Mouse (Mus musculus) G1E (cell line): ENCODE measurements at regions not wholly inside any gene's neighbourhood (a gene's known extent, or its start where the extent isn't known, plus 50 kb on each side); places are given as distances from the start of the nearest gene placed in this dataset.

Experiments
- ATAC-seq: 2 replicates; pipeline ENCODE4 v1.8.0; 2016; ENCODE audit warnings: mild to moderate bottlenecking; ENCODE audit not compliant: insufficient number of reproducible peaks, poor library complexity, low FRiP score, severe bottlenecking; ENCODE audit errors: extremely low read depth
- DNase-seq: peaks from one replicate; pipeline ENCODE4 v3.0.0; 2012; ENCODE audit warnings: low spot score
- H3K27me3 ChIP-seq: 2 replicates; pipeline ENCODE4 v1.6.1; 2012; ENCODE audit warnings: mild to moderate bottlenecking, low read length, inconsistent platforms; ENCODE audit not compliant: insufficient read depth
- H3K36me3 ChIP-seq: replicated peaks from 2 replicates; pipeline ENCODE3; 2012; ENCODE audit warnings: mild to moderate bottlenecking, inconsistent platforms
- H3K4me1 ChIP-seq: 2 replicates; pipeline ENCODE4 v1.6.1; 2012; ENCODE audit warnings: low read depth, low read length, inconsistent platforms, mixed read lengths; ENCODE audit not compliant: insufficient read depth
- H3K4me3 ChIP-seq: 2 replicates; pipeline ENCODE4 v1.5.1; 2012; ENCODE audit warnings: low read depth, mild to moderate bottlenecking, inconsistent platforms, low read length, moderate library complexity, mixed read lengths
- H3K9me3 ChIP-seq: replicated peaks from 2 replicates; pipeline ENCODE4 v1.6.1; 2012; ENCODE audit warnings: inconsistent platforms
- CTCF ChIP-seq: IDR thresholded peaks from 2 replicates; pipeline ENCODE4 v1.5.1; 2012; ENCODE audit warnings: low read depth, low read length, inconsistent platforms, mixed read lengths
- GATA1 ChIP-seq: IDR thresholded peaks from 2 replicates; pipeline ENCODE4 v1.6.1; 2012; ENCODE audit warnings: borderline replicate concordance, low read length, inconsistent platforms, mixed read lengths
- GATA2 ChIP-seq: IDR thresholded peaks from 2 replicates; pipeline ENCODE4 v1.6.1; 2012; ENCODE audit warnings: low read depth, low read length, inconsistent platforms, borderline replicate concordance
- POLR2AphosphoS5 ChIP-seq: IDR thresholded peaks from 2 replicates; pipeline ENCODE4 v1.6.1; 2012; ENCODE audit warnings: low read depth, low read length, inconsistent platforms; ENCODE audit not compliant: insufficient replicate concordance
- TAL1 ChIP-seq: conservative IDR thresholded peaks from 2 replicates; pipeline ENCODE4 v1.6.1; 2012; ENCODE audit warnings: low read depth, low read length, inconsistent platforms, mixed read lengths

DNA sequence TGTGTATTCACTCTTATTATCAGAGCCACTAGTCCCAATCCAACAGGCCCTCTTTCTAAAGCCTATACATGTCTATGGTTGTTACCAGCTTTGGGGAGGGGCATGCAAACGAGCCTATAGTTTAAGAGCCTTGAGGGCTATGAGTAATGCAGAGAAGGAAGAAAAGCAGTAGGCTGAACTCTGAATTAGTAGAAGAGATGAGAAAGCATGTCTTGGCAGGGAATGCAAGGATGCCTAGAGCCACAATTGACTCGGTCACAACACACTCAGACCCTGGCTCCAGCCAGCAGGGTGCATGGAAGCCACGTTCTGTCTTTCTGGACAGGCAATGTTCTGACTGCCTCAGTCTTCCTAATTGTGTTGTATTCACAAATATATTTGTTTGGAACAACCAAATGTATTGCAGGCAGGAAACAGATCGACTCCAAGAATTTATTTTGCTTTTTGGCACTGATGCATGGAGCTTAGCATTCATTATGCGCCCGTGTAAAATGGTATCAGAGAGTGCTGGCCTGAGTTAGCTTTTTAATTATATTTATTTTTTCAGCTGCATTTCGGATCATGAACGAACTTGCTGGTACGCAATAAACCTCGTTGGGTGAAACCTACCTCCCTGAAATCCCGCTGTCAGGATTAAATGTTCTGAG lies 110.2 kb downstream of the Rybp start:
- no peaks in the 10 kb centered on the region for H3K27me3 ChIP-seq
- no peaks in the 10 kb centered on the region for H3K4me1 ChIP-seq
- H3K4me3 ChIP-seq, result no peak overlapping the region
- no peak for TF ChIP-seq CTCF
- no peak for TF ChIP-seq GATA1
- no peak for TF ChIP-seq GATA2
- no peak for TF ChIP-seq POLR2AphosphoS5
- TF ChIP-seq TAL1, result no peak
- H3K36me3 ChIP-seq, result no peaks in the 10 kb centered on the region
- ATAC-seq (no peak), DNase-seq (no peak)
- peaks cover 39% of the 10 kb centered on the region for H3K9me3 ChIP-seq

DNA sequence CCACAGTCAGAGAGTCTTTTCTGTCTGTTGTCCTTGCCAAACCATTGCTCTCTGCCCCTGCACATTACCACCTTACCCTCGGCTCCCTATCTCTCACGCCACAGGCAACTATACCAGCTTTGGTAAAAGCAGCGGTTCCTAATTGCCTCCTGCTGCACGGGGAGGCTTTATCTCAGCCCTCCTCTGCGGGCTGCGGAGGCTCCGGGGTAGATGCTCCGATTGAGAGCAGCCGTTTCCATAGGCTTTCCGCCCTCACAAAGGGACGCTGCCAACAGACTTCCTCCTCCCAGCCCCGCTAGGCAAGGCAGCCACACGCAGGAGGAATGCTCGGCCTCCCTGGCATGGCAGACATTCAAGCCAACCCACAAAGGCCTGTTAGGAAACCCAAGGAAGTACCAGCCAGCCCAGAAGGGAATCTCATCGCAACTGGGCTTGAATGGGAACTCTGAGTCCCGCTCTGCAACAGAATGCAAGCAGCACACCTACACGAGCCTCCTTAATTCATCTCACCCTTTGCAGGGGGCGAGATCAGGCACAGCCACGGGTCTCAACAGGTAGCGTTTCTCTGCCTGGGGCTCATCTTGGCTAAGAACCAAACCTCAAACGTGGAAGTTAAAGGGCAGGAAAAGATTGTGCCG lies 116.5 kb downstream of the Rybp start:
- H3K27me3 ChIP-seq, result no peaks in the 10 kb centered on the region
- no peak for ATAC-seq
- TF ChIP-seq CTCF (no peak), TAL1 (no peak), GATA1 (no peak), GATA2 (no peak), POLR2AphosphoS5 (no peak)
- H3K9me3 ChIP-seq, result peaks cover 44% of the 10 kb centered on the region
- H3K4me1 ChIP-seq, result no peaks in the 10 kb centered on the region
- H3K4me3 ChIP-seq, result no peak overlapping the region
- no peaks in the 10 kb centered on the region for H3K36me3 ChIP-seq
- DNase-seq, result no peak

DNA sequence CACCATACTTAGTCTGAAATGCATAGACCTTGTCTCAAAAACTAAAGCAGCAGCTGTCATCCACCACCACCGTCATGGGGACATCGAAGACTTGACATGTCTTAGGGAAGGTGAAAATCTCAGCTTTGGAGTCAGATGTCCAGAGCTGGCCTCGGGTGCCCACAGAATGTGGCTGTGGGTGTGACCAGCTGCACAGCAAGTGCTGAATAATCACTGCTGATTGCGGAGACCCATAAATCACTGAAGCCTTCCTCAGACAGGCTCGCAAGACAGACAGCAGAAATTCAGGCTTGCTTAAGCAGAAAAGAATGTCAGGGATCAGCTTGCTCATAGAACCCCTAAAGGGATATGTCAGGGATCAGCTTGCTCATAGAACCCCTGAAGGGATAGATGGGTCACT lies 120.0 kb downstream of the Rybp start:
- Histone ChIP-seq H3K36me3 (no peaks in the 10 kb centered on the region), H3K4me1 (no peaks in the 10 kb centered on the region), H3K27me3 (no peaks in the 10 kb centered on the region; the same call in 1 of the 2 replicates), H3K9me3 (peaks cover 48% of the 10 kb centered on the region), H3K4me3 (no peak overlapping the region)
- TF ChIP-seq CTCF, result no peak
- no peak for TF ChIP-seq GATA2
- TF ChIP-seq TAL1, result no peak
- no peak for TF ChIP-seq POLR2AphosphoS5
- no peak for TF ChIP-seq GATA1
- no peak for DNase-seq
- no peak for ATAC-seq

DNA sequence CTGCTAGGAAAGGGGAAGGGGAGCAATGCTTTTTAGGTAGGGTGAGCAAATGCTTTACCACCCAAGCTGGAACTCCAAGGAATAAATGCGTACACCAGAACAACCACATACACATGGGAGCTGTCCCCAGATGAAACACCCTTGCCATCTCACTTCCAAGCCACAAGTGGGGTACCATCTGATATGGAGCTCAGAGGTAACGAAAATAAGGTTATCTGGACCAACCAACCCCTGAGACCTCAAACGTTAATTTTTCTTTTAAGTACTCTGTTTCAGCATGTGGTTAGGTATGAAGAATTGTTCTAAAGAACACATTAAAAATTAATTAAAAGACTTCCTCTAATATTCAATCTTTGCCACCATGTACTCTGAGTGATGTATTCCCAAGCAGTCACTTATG lies 121.5 kb downstream of the Rybp start:
- Histone ChIP-seq H3K4me1 (no peaks in the 10 kb centered on the region), H3K36me3 (no peaks in the 10 kb centered on the region), H3K27me3 (no peaks in the 10 kb centered on the region; the same call in 1 of the 2 replicates), H3K9me3 (peaks cover 49% of the 10 kb centered on the region), H3K4me3 (no peak overlapping the region)
- no peak for ATAC-seq
- DNase-seq, result no peak
- TF ChIP-seq GATA2 (no peak), CTCF (no peak), POLR2AphosphoS5 (no peak), TAL1 (no peak), GATA1 (no peak)

DNA sequence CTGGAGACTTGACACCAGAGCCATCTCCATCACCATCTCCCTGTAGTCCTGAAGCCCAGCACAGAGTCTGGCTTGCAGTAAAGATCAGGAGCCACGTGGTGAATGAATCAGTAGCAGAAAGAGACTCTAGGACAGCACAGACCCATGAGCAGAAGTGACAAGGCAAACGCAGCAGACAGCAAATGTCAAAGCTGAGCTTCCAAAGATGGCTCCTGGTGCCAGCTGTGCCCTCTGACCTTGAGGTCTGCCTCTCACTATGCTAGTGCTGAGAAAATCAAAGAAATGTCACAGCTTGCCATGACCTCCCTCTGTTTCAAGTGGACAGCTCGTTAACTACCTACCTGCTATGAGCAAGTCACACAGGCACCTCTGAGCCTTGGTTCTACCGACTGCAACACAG lies 123.1 kb downstream of the Rybp start:
- H3K27me3 ChIP-seq, result no peaks in the 10 kb centered on the region; the same call in 1 of the 2 replicates
- no peak for ATAC-seq

DNA sequence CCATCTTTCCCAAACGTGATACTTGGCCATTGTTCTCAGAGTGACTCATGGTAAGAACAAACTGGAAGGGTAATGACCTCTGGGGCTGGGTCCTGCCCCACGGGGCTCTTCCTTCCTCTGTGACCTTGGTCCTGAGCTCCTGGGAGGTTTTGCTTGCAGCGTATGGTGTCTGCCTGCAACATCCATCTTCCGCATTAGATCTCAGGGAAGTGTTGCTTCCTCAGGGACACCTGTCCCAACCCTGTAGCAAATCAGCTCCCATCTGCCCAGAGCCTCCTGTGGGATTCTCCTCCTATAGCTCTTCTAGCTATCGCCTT lies 123.5 kb downstream of the Rybp start:
- H3K4me3 ChIP-seq, result no peak overlapping the region
- H3K4me1 ChIP-seq, result no peaks in the 10 kb centered on the region
- peaks cover 47% of the 10 kb centered on the region for H3K9me3 ChIP-seq
- ATAC-seq (no peak), DNase-seq (no peak)
- no peaks in the 10 kb centered on the region; the same call in 1 of the 2 replicates for H3K27me3 ChIP-seq
- no peak for TF ChIP-seq GATA1
- no peak for TF ChIP-seq TAL1
- TF ChIP-seq GATA2, result no peak
- no peak for TF ChIP-seq CTCF
- no peak for TF ChIP-seq POLR2AphosphoS5
- no peaks in the 10 kb centered on the region for H3K36me3 ChIP-seq

More for the DNA sequence above, 123.1 kb downstream of the Rybp start:
- no peaks in the 10 kb centered on the region for H3K4me1 ChIP-seq
- H3K9me3 ChIP-seq, result peaks cover 48% of the 10 kb centered on the region
- no peak for DNase-seq
- TF ChIP-seq CTCF, result no peak
- no peak for TF ChIP-seq GATA2
- H3K4me3 ChIP-seq, result no peak overlapping the region
- H3K36me3 ChIP-seq, result no peaks in the 10 kb centered on the region
